Mouse (Mus musculus): ENCODE data around the gene Fchsd2. TPM values are rescaled to one million over a fixed set of nuclear protein-coding genes. Genes with fewer than 3 reads are reported as not detected.
A peak's percentile ranks its signal among the peaks of the same experiment; 100 is the strongest.

Fchsd2 gene
- polyA plus RNA-seq (2015; fragmentation: Nextera tagmentation; extraction: Ambion mirVana): 20.1 and 26.1 TPM in 2 replicates

GRCm38 (mm10) chr7:101092618-101093017 lies at the start of gene Fchsd2:
Gene Fchsd2, plus strand, starts transcription at chr7:101092863.
- TF ChIP-seq CTCF (IDR thresholded peaks at IDR 0.05; ENCODE audit: low read depth): no peak
- no peak within 1 kb of the TSS for H3K4me2 ChIP-seq (replicated peaks; ENCODE audit: low read depth)
- WGBS: 69% methylated on average over 7 of the region's 7 CpGs
- no peaks in the 10 kb centered on the region for H3K9me3 ChIP-seq (ENCODE audit: control insufficient read depth)
- no peak within 1 kb of the TSS for H3K4me3 ChIP-seq (ENCODE audit: low read depth, low read length)
- no peak for ATAC-seq
- H3K27me3 ChIP-seq (replicated peaks; ENCODE audit: control insufficient read depth, insufficient read depth, low read length): no peaks in the 10 kb centered on the region
- no peak within 1 kb of the TSS for H3K9ac ChIP-seq (ENCODE audit: low read depth, low read length)
- H3K36me3 ChIP-seq (ENCODE audit: control insufficient read depth, insufficient read depth): no peaks in the 10 kb centered on the region
- H3K27ac ChIP-seq (ENCODE audit: low read depth, low read length): no peak within 1 kb of the TSS
- H3K4me1 ChIP-seq (replicated peaks; ENCODE audit: control insufficient read depth, insufficient read depth, low read length): 0 out of 2 replicates have a peak, but pooled peaks cover 5% of the 10 kb centered on the region

- H3K4me1 ChIP-seq (replicated peaks; ENCODE audit: control insufficient read depth, insufficient read depth, low read length): peaks cover 3% of the 10 kb centered on the region; the same call in 1 of the 2 replicates
- no peaks in the 10 kb centered on the region for H3K9me3 ChIP-seq (ENCODE audit: control insufficient read depth)
- H3K27me3 ChIP-seq (replicated peaks; ENCODE audit: control insufficient read depth, insufficient read depth, low read length): no peaks in the 10 kb centered on the region; the same call in 1 of the 2 replicates
- ATAC-seq: no peak
- no peaks in the 10 kb centered on the region for H3K36me3 ChIP-seq (ENCODE audit: control insufficient read depth, insufficient read depth)
- H3K4me3 ChIP-seq (ENCODE audit: low read depth, low read length): no peak overlapping the region
- H3K4me2 ChIP-seq (replicated peaks; ENCODE audit: low read depth): no peak overlapping the region
- peak; percentile 13; the same call in 1 of the 2 replicates for TF ChIP-seq CTCF (IDR thresholded peaks at IDR 0.05; ENCODE audit: low read depth)
- WGBS: 70% methylated on average over 8 of the region's 8 CpGs
- H3K9ac ChIP-seq (ENCODE audit: low read depth, low read length): no peak overlapping the region
- no peak overlapping the region for H3K27ac ChIP-seq (ENCODE audit: low read depth, low read length)
Observed at GRCm38 (mm10) chr7:101043846-101044541, 48.7 kb upstream of the Fchsd2 start.

DNA sequence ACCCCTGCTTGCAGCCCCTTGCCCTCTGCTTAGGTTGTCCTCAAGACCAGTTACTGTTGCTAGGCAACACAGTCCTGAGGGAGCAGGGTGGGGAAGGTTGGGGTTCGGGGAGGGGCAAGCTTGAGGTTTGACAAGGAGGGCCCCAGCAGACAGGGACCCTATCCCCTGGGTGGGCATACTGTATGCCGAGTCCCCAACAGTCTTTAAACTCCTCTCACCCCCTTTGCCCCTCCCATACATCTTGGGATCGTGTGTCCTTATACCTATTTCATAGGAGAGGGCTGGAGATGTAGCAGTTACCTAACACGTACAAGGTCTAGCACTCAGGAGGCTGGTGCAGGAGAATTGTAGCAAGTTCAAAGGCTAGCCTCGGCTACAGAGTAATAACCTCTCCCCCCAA lies 44.4 kb upstream of the Fchsd2 start:
- Histone ChIP-seq H3K4me3 (ENCODE audit: low read depth, low read length) (no peak overlapping the region), H3K9ac (ENCODE audit: low read depth, low read length) (no peak overlapping the region), H3K9me3 (ENCODE audit: control insufficient read depth) (no peaks in the 10 kb centered on the region), H3K27me3 (replicated peaks; ENCODE audit: control insufficient read depth, insufficient read depth, low read length) (no peaks in the 10 kb centered on the region), H3K4me1 (replicated peaks; ENCODE audit: control insufficient read depth, insufficient read depth, low read length) (no peaks in the 10 kb centered on the region), H3K36me3 (ENCODE audit: control insufficient read depth, insufficient read depth) (no peaks in the 10 kb centered on the region), H3K4me2 (replicated peaks; ENCODE audit: low read depth) (no peak overlapping the region), H3K27ac (ENCODE audit: low read depth, low read length) (no peak overlapping the region)
- no peak for ATAC-seq
- WGBS: 72% methylated on average over 5 of the region's 5 CpGs
- no peak for TF ChIP-seq CTCF (IDR thresholded peaks at IDR 0.05; ENCODE audit: low read depth)

- Histone ChIP-seq H3K27me3 (replicated peaks; ENCODE audit: control insufficient read depth, insufficient read depth, low read length) (no peaks in the 10 kb centered on the region), H3K36me3 (ENCODE audit: control insufficient read depth, insufficient read depth) (no peaks in the 10 kb centered on the region), H3K9ac (ENCODE audit: low read depth, low read length) (no peak overlapping the region), H3K9me3 (ENCODE audit: control insufficient read depth) (no peaks in the 10 kb centered on the region), H3K27ac (ENCODE audit: low read depth, low read length) (no peak overlapping the region), H3K4me1 (replicated peaks; ENCODE audit: control insufficient read depth, insufficient read depth, low read length) (no peaks in the 10 kb centered on the region), H3K4me2 (replicated peaks; ENCODE audit: low read depth) (no peak overlapping the region), H3K4me3 (ENCODE audit: low read depth, low read length) (no peak overlapping the region)
- 78% methylated on average over 7 of the region's 7 CpGs for WGBS
- no peak for ATAC-seq
- no peak for TF ChIP-seq CTCF (IDR thresholded peaks at IDR 0.05; ENCODE audit: low read depth)
Observed at GRCm38 (mm10) chr7:101049326-101050087, 43.2 kb upstream of the Fchsd2 start.

DNA sequence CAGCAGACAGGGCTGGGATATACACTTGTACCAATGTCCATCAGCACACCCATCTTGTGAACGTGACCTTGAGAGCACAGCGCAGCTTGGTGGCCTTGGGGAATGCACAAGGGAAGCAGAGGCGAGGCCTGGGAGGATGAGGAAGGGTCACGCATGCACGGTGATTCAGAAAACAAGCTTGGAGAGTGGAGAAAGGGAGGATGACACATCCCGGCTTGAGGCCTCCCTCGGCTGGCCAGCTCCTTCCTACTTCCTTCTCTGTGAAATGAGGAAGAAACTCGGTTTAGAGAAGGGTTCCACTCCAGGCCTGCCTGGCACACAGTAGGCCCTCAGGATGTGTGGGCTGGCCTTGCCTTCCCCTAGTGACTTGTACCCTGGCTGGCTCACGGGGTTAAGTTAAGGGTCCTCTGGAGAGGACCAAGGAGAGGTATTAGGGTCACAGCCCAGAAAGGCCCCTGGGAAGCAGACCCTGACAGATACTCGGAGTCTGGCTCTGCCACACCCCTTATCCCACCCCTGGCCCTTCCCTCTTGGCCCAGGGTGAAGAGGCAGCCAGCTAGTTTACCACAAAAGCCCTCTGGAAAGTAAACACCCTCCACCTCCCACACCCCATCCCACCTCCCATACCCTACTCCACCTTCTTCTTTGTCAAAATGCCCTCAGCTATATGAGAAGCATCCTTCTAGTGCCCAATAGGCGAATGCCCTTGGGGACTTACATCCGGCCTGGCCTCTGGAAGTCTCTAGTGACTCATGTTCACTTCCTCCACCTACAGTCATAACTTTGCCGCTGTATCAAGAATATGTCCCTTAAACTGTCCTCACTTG lies 41.7 kb upstream of the Fchsd2 start:
- Histone ChIP-seq H3K4me1 (replicated peaks; ENCODE audit: control insufficient read depth, insufficient read depth, low read length) (no peaks in the 10 kb centered on the region), H3K9ac (ENCODE audit: low read depth, low read length) (no peak overlapping the region), H3K9me3 (ENCODE audit: control insufficient read depth) (no peaks in the 10 kb centered on the region), H3K27ac (ENCODE audit: low read depth, low read length) (no peak overlapping the region), H3K36me3 (ENCODE audit: control insufficient read depth, insufficient read depth) (no peaks in the 10 kb centered on the region), H3K4me3 (ENCODE audit: low read depth, low read length) (no peak overlapping the region), H3K4me2 (replicated peaks; ENCODE audit: low read depth) (no peak overlapping the region), H3K27me3 (replicated peaks; ENCODE audit: control insufficient read depth, insufficient read depth, low read length) (no peaks in the 10 kb centered on the region)
- peak; percentile 20 for ATAC-seq
- TF ChIP-seq CTCF (IDR thresholded peaks at IDR 0.05; ENCODE audit: low read depth): no peak
- WGBS: 66% methylated on average over 13 of the region's 13 CpGs

Measured in intestine, postnatal 0 days (tissue).